Mouse (Mus musculus): ENCODE measurements around the gene Rhcg. TPM values are rescaled to one million over a fixed set of nuclear protein-coding genes. Genes with fewer than 3 reads are reported as not detected.

Rhcg gene
- polyA plus RNA-seq, 1 experiment from 2014 or later = 5.5 TPM

- ATAC-seq (replicated peaks; ENCODE audit: low FRiP score) = no peak
- Histone ChIP-seq H3K36me3 (ENCODE audit: control insufficient read depth, insufficient read depth, low read length) (no peaks in the 10 kb centered on the region), H3K4me1 (replicated peaks; ENCODE audit: control insufficient read depth, insufficient read depth, low read length) (no peaks in the 10 kb centered on the region), H3K9me3 (ENCODE audit: control insufficient read depth, low read length) (no peaks in the 10 kb centered on the region), H3K27me3 (ENCODE audit: control insufficient read depth, insufficient read depth, low read length) (no peaks in the 10 kb centered on the region), H3K4me2 (ENCODE audit: low read depth, low read length, severe bottlenecking) (no peak overlapping the region), H3K27ac (ENCODE audit: low read depth, low read length) (no peak overlapping the region), H3K9ac (ENCODE audit: low read length) (no peak overlapping the region), H3K4me3 (ENCODE audit: low read depth, low read length) (no peak overlapping the region)
- no peak for DNase-seq (ENCODE audit: low spot score)
- WGBS = 91% methylated on average over 3 of the region's 3 CpGs
Observed at GRCm38 (mm10) chr7:79647233-79647632, 29.8 kb upstream of the Rhcg start.

DNA sequence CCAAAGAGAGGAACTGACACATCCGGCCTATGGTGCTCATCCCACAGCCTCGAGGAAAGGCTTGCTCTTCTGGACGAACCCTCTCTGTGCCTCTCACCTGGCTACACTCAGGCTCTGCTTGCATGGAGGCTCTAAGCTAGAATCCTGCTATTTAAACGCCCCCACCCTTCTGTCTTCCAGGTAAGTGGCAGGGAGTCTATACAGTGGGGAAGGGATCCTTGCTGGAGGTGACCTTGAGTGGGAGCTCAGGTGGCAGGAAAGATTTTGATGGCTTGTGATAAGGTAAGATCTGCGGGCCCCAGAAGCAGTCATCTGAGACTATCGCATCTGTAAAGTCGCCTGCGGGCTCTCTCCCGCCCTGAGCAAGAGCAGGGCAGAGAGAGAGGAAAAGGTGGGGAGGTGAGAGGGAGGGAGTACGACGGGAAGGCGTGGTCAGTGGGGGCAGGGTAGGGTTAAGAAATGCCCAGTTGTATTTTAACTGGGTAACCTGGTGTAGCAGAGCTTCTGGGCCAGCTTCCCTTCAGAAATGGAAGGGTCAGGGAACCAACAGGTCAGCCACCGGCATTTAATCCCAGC lies 14.4 kb upstream of the Rhcg start:
- no peaks in the 10 kb centered on the region for H3K36me3 ChIP-seq (ENCODE audit: control insufficient read depth, insufficient read depth, low read length)
- WGBS = 27% methylated on average over 13 of the region's 13 CpGs
- DNase-seq (ENCODE audit: low spot score) (no peak), ATAC-seq (replicated peaks; ENCODE audit: low FRiP score) (no peak)
- no peaks in the 10 kb centered on the region for H3K27me3 ChIP-seq (ENCODE audit: control insufficient read depth, insufficient read depth, low read length)
- no peaks in the 10 kb centered on the region for H3K9me3 ChIP-seq (ENCODE audit: control insufficient read depth, low read length)
- H3K27ac ChIP-seq (ENCODE audit: low read depth, low read length) = no peak overlapping the region
- no peak overlapping the region for H3K9ac ChIP-seq (ENCODE audit: low read length)
- no peak overlapping the region for H3K4me2 ChIP-seq (ENCODE audit: low read depth, low read length, severe bottlenecking)
- H3K4me3 ChIP-seq (ENCODE audit: low read depth, low read length) = no peak overlapping the region
- no peaks in the 10 kb centered on the region for H3K4me1 ChIP-seq (replicated peaks; ENCODE audit: control insufficient read depth, insufficient read depth, low read length)

DNA sequence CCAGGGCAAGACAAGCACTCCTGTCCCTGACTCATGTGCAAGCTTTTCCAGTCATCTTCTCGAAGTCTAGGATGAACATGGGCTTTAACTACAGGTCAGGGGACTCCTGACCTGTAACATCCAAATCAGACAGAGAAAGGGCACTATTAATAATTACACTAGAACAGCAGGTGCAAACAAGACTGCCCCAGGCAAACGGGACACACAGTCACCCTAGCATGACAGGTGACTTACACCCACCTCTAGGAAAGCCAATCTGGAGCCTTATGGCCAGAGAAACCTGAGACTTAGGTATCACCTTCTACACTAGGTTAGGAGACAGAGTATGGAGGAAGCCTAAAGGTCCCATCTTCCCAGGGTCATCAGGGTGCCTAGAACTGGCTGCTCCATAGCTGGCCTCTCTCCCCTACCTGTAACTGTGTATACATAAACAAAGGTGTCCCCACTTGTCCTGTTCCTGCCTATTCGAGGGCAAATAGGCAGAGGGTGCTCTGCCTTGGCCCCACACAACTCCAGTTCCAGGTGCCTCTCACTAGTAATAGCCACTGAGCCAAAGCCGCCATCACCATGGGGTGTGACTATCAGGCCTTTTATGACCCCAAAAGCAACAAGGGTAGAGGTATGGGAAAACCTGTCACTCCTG lies 10.9 kb upstream of the Rhcg start:
- no peaks in the 10 kb centered on the region for H3K9me3 ChIP-seq (ENCODE audit: control insufficient read depth, low read length)
- no peak overlapping the region for H3K27ac ChIP-seq (ENCODE audit: low read depth, low read length)
- no peak overlapping the region for H3K4me3 ChIP-seq (ENCODE audit: low read depth, low read length)
- H3K36me3 ChIP-seq (ENCODE audit: control insufficient read depth, insufficient read depth, low read length) = no peaks in the 10 kb centered on the region
- no peak overlapping the region for H3K4me2 ChIP-seq (ENCODE audit: low read depth, low read length, severe bottlenecking)
- DNase-seq (ENCODE audit: low spot score) (no peak), ATAC-seq (replicated peaks; ENCODE audit: low FRiP score) (no peak)
- no peaks in the 10 kb centered on the region for H3K4me1 ChIP-seq (replicated peaks; ENCODE audit: control insufficient read depth, insufficient read depth, low read length)
- no peak overlapping the region for H3K9ac ChIP-seq (ENCODE audit: low read length)
- H3K27me3 ChIP-seq (ENCODE audit: control insufficient read depth, insufficient read depth, low read length) = no peaks in the 10 kb centered on the region
- WGBS = 71% methylated on average over 4 of the region's 4 CpGs

DNA sequence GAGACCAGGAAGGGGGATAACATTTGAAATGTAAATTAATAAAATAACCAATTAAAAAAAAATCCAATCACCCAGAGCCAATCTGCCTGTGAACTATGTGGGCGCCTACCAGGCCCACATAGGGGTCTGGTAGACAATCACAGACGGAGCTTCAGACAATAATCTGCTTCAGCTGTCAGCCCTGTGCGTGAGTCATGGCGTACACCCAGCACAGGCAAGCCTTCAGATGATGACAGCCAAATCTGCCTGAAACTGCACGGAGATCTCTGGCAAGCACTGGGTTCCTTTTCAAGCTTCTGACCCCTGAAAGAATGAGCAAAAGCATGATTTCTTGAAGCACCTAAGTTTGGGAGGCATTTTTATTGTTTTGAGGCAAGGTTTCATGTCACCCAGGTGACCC lies 8.7 kb upstream of the Rhcg start:
- Histone ChIP-seq H3K9ac (ENCODE audit: low read length) (no peak overlapping the region), H3K4me3 (ENCODE audit: low read depth, low read length) (no peak overlapping the region), H3K27ac (ENCODE audit: low read depth, low read length) (no peak overlapping the region), H3K4me2 (ENCODE audit: low read depth, low read length, severe bottlenecking) (no peak overlapping the region), H3K9me3 (ENCODE audit: control insufficient read depth, low read length) (no peaks in the 10 kb centered on the region), H3K36me3 (ENCODE audit: control insufficient read depth, insufficient read depth, low read length) (no peaks in the 10 kb centered on the region), H3K27me3 (ENCODE audit: control insufficient read depth, insufficient read depth, low read length) (no peaks in the 10 kb centered on the region), H3K4me1 (replicated peaks; ENCODE audit: control insufficient read depth, insufficient read depth, low read length) (no peaks in the 10 kb centered on the region)
- DNase-seq (ENCODE audit: low spot score) (no peak), ATAC-seq (replicated peaks; ENCODE audit: low FRiP score) (no peak)
- WGBS = 86% methylated on average over 5 of the region's 5 CpGs

- no peak for DNase-seq (ENCODE audit: low spot score)
- Histone ChIP-seq H3K27ac (ENCODE audit: low read depth, low read length) (no peak overlapping the region), H3K9me3 (ENCODE audit: control insufficient read depth, low read length) (no peaks in the 10 kb centered on the region), H3K4me3 (ENCODE audit: low read depth, low read length) (no peak overlapping the region), H3K4me2 (ENCODE audit: low read depth, low read length, severe bottlenecking) (no peak overlapping the region), H3K36me3 (ENCODE audit: control insufficient read depth, insufficient read depth, low read length) (no peaks in the 10 kb centered on the region), H3K9ac (ENCODE audit: low read length) (no peak overlapping the region), H3K27me3 (ENCODE audit: control insufficient read depth, insufficient read depth, low read length) (peaks cover 2% of the 10 kb centered on the region; the same call in 1 of the 2 replicates), H3K4me1 (replicated peaks; ENCODE audit: control insufficient read depth, insufficient read depth, low read length) (no peaks in the 10 kb centered on the region)
- no peak for ATAC-seq (replicated peaks; ENCODE audit: low FRiP score)
- WGBS = 83% methylated on average over 8 of the region's 8 CpGs
Observed at GRCm38 (mm10) chr7:79623086-79623485, 5.6 kb upstream of the Rhcg start.

GRCm38 (mm10) chr7:79619493-79619892 lies 2.0 kb upstream of the Rhcg start:
- no peak for ATAC-seq (replicated peaks; ENCODE audit: low FRiP score)
- DNase-seq (ENCODE audit: low spot score) = no peak
- Histone ChIP-seq H3K4me2 (ENCODE audit: low read depth, low read length, severe bottlenecking) (no peak overlapping the region), H3K27ac (ENCODE audit: low read depth, low read length) (no peak overlapping the region), H3K36me3 (ENCODE audit: control insufficient read depth, insufficient read depth, low read length) (no peaks in the 10 kb centered on the region), H3K9ac (ENCODE audit: low read length) (no peak overlapping the region), H3K4me1 (replicated peaks; ENCODE audit: control insufficient read depth, insufficient read depth, low read length) (no peaks in the 10 kb centered on the region), H3K4me3 (ENCODE audit: low read depth, low read length) (no peak overlapping the region), H3K27me3 (ENCODE audit: control insufficient read depth, insufficient read depth, low read length) (peaks cover 21% of the 10 kb centered on the region), H3K9me3 (ENCODE audit: control insufficient read depth, low read length) (no peaks in the 10 kb centered on the region)
- 67% methylated on average over 4 of the region's 4 CpGs for WGBS

- WGBS = 61% methylated on average over 1 of the region's 1 CpGs
- no peak overlapping the region for H3K4me2 ChIP-seq (ENCODE audit: low read depth, low read length, severe bottlenecking)
- no peak overlapping the region for H3K27ac ChIP-seq (ENCODE audit: low read depth, low read length)
- no peak for ATAC-seq (replicated peaks; ENCODE audit: low FRiP score)
- no peak overlapping the region for H3K9ac ChIP-seq (ENCODE audit: low read length)
- H3K4me3 ChIP-seq (ENCODE audit: low read depth, low read length) = no peak overlapping the region
- DNase-seq (ENCODE audit: low spot score) = no peak
- peaks cover 23% of the 10 kb centered on the region for H3K27me3 ChIP-seq (ENCODE audit: control insufficient read depth, insufficient read depth, low read length)
- H3K4me1 ChIP-seq (replicated peaks; ENCODE audit: control insufficient read depth, insufficient read depth, low read length) = peaks cover 3% of the 10 kb centered on the region; the same call in 1 of the 2 replicates
- no peaks in the 10 kb centered on the region for H3K9me3 ChIP-seq (ENCODE audit: control insufficient read depth, low read length)
- no peaks in the 10 kb centered on the region for H3K36me3 ChIP-seq (ENCODE audit: control insufficient read depth, insufficient read depth, low read length)
Observed at GRCm38 (mm10) chr7:79615941-79616340, 1.5 kb downstream of the Rhcg start.

DNA sequence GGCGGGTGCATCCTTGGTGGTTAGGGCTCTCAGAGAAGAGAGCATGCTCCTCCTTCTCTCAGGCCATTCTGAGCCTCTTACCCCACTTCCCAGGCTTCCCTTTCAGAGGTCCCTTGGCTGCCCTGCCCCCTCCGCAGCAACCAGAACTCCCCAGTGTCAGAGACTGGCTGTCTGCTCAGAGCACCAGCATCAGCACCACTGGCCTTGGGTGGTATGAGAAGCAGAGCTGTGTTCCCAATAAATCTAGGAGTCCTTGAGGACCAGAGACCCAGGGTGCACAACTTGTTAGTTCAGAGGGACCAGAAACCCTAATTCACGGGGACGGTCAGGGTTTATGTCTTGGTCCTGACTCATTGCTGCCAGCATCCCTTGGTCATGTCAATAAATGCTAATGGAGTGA lies 2.4 kb downstream of the Rhcg start:
- Histone ChIP-seq H3K36me3 (ENCODE audit: control insufficient read depth, insufficient read depth, low read length) (no peaks in the 10 kb centered on the region), H3K9ac (ENCODE audit: low read length) (no peak overlapping the region), H3K4me3 (ENCODE audit: low read depth, low read length) (no peak overlapping the region), H3K27me3 (ENCODE audit: control insufficient read depth, insufficient read depth, low read length) (peaks cover 23% of the 10 kb centered on the region), H3K9me3 (ENCODE audit: control insufficient read depth, low read length) (no peaks in the 10 kb centered on the region), H3K4me2 (ENCODE audit: low read depth, low read length, severe bottlenecking) (no peak overlapping the region), H3K4me1 (replicated peaks; ENCODE audit: control insufficient read depth, insufficient read depth, low read length) (peaks cover 3% of the 10 kb centered on the region; the same call in 1 of the 2 replicates), H3K27ac (ENCODE audit: low read depth, low read length) (no peak overlapping the region)
- DNase-seq (ENCODE audit: low spot score) = no peak
- ATAC-seq (replicated peaks; ENCODE audit: low FRiP score) = no peak
- WGBS = 86% methylated on average over 4 of the region's 4 CpGs

DNA sequence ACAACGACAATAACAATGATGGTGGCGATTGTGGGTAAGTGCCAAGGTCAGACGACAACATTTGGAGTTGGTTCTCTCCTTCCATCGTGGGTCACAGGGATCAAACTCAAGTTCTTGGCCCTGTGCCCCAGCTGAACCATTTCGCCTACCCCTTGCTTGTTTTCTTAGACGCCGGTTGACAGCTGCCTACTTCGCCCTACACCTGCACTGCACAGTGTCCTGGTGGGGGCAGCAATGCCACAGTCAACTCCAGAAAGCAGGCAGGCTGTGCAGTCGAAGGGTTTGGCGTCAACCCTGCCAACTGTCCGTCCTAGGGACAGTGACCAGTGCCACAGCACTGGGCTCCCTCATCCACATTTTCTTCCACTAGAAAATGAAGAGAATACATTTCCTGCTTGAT lies 4.1 kb downstream of the Rhcg start:
- DNase-seq (ENCODE audit: low spot score) (no peak), ATAC-seq (replicated peaks; ENCODE audit: low FRiP score) (no peak)
- Histone ChIP-seq H3K9me3 (ENCODE audit: control insufficient read depth, low read length) (no peaks in the 10 kb centered on the region), H3K4me2 (ENCODE audit: low read depth, low read length, severe bottlenecking) (no peak overlapping the region), H3K27ac (ENCODE audit: low read depth, low read length) (no peak overlapping the region), H3K9ac (ENCODE audit: low read length) (no peak overlapping the region), H3K27me3 (ENCODE audit: control insufficient read depth, insufficient read depth, low read length) (peaks cover 22% of the 10 kb centered on the region), H3K4me1 (replicated peaks; ENCODE audit: control insufficient read depth, insufficient read depth, low read length) (peaks cover 5% of the 10 kb centered on the region), H3K4me3 (ENCODE audit: low read depth, low read length) (no peak overlapping the region), H3K36me3 (ENCODE audit: control insufficient read depth, insufficient read depth, low read length) (no peaks in the 10 kb centered on the region)
- WGBS = 63% methylated on average over 11 of the region's 11 CpGs

Measured in forebrain, embryonic 11.5 days (tissue).